Mouse (Mus musculus): ENCODE data around the gene Setd4. TPM values are rescaled to one million over a fixed set of nuclear protein-coding genes. Genes with fewer than 3 reads are reported as not detected.
"Not testable (repeated sequence)": the region's sequence is repeated elsewhere in the genome, so short reads cannot be mapped to it uniquely, and the experiment has no call there.

The Setd4 gene
- polyA plus RNA-seq (2014; fragmentation: Nextera tagmentation; extraction: Ambion mirVana) = 10.3 and 12.0 TPM in 2 replicates

DNA sequence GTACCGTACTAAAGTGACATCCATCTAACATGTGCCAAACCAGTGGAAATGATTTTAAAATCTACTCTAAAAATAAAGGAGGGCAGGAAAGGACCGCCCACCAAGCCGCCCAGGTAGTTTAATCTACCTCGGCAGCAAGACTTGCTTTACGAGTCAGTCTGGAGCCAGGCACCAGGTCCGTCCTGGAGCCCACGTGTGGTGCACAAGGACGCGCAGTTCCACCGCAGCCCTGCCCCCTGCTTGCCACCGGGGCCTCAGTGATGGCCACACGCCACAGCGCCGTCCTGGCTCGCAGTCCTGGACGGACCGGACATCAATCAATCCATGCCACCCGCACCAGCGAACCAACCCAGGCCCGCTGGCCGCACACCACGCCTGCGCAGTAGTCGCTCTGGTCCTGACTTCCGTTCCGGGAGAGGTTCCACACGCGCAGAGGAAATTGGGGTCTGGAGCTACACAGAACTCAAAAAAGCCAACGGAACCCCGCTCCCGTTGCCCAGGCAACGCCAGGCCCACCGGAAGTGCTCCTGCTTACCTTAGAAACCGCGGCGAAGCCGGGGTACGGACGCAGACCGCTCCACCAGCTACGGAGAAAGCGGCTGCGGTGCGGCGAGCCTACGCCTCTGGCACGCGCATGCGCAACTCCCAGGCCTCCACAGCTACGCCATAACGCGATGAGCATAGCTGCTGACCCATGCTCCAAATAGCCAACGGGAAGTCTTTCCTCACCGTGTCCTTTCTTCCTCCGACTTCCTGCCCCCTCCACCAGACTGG, at the start of gene Setd4:
Gene Setd4 (minus strand): TSS at position 625 of the 774 bp plus-strand sequence.
- peak within 1 kb of the TSS; percentile 79 for H3K9ac ChIP-seq
- peak; percentile 19; the same call in 1 of the 2 replicates for TF ChIP-seq CTCF (IDR thresholded peaks at IDR 0.05; ENCODE audit: low read depth)
- 1% methylated on average over 55 of the region's 55 CpGs for whole genome bisulfite sequencing
- DNase-seq (peak; percentile 97), ATAC-seq (ENCODE audit: insufficient read depth) (peak; percentile 92)
- H3K4me2 ChIP-seq = peak within 1 kb of the TSS; percentile 82
- H3K27me3 ChIP-seq (ENCODE audit: insufficient read depth, low read length) = no peaks in the 10 kb centered on the region
- peak within 1 kb of the TSS; percentile 96 for H3K27ac ChIP-seq (ENCODE audit: low read depth)
- H3K4me1 ChIP-seq (ENCODE audit: insufficient read depth) = peaks cover 4% of the 10 kb centered on the region; the same call in 1 of the 2 replicates
- H3K4me3 ChIP-seq (ENCODE audit: low read depth, low read length) = peak within 1 kb of the TSS; percentile 58
- H3K9me3 ChIP-seq (ENCODE audit: low read depth, low read length) = no peaks in the 10 kb centered on the region
- H3K36me3 ChIP-seq (ENCODE audit: insufficient read depth) = 0 out of 2 replicates have a peak, but pooled peaks cover 2% of the 10 kb centered on the region

DNA sequence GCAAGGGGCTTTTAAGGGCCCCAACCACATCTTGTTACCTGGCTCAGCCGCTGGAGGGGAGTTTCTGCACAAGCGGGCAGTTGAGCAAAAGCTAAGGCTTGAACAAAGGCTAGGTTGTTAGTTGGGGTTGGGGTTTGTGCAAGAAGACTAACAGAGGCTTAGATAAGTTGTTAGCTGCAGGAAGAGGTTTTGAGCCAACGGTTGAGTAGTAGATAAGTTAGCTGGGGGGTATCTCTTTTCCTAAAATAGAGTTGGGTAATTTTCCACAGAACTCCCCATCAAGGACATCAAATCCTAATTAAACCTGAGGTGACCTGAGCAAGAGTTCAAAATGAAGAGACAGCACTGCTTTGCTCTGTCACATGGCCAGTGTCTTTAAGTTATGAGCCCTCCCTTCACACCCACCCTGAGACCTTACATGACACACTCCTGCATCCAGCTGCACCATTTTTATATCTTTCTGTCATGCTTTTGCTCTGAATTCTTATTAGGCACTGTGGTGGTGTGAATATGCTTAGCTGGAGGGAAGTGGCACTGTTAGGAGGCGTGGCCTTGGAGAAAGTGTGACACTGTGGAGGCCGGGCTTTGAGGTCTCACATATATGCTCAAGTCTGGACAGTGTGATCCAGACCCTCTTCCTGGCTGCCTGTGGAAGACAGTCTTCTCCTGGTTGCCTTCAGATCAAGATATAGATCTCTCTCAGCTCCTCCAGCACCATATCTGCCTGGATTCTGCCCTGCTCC, 44.7 kb upstream of the Setd4 start:
- 72% methylated on average over 5 of the region's 5 CpGs for WGBS

DNA sequence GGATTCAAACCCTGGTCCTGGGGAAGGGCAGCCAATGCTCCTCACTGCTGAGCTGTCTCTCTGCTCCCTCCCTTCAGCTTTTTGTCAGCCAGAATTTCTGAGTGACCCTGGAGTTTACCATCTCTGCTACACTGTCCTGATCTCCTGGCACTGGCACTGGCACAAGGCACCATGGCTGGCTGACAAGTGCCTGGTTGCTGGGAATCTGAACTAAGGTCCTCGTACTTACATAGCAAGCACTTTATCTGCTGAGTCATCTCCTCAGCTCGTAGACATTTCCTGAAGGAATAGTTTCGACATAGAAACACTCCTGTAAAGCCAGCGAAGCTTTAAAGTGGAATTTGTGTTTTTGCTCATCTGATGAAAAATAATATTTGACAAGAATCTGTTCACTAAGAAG, 40.1 kb upstream of the Setd4 start:
- Histone ChIP-seq H3K9me3 (ENCODE audit: low read depth, low read length) (no peaks in the 10 kb centered on the region), H3K9ac (no peak overlapping the region), H3K4me1 (ENCODE audit: insufficient read depth) (no peaks in the 10 kb centered on the region), H3K27me3 (ENCODE audit: insufficient read depth, low read length) (no peaks in the 10 kb centered on the region), H3K36me3 (ENCODE audit: insufficient read depth) (no peaks in the 10 kb centered on the region), H3K4me2 (no peak overlapping the region), H3K4me3 (ENCODE audit: low read depth, low read length) (no peak overlapping the region), H3K27ac (ENCODE audit: low read depth) (no peak overlapping the region)
- ATAC-seq (ENCODE audit: insufficient read depth) (no peak), DNase-seq (no peak)
- no peak for TF ChIP-seq CTCF (IDR thresholded peaks at IDR 0.05; ENCODE audit: low read depth)
- WGBS = 37% methylated on average over 4 of the region's 4 CpGs

More for the DNA sequence above, 44.7 kb upstream of the Setd4 start:
- no peak overlapping the region for H3K4me3 ChIP-seq (ENCODE audit: low read depth, low read length)
- no peak for TF ChIP-seq CTCF (IDR thresholded peaks at IDR 0.05; ENCODE audit: low read depth)
- no peaks in the 10 kb centered on the region for H3K9me3 ChIP-seq (ENCODE audit: low read depth, low read length)
- no peak overlapping the region for H3K4me2 ChIP-seq
- ATAC-seq (ENCODE audit: insufficient read depth) (no peak), DNase-seq (no peak)
- no peaks in the 10 kb centered on the region for H3K27me3 ChIP-seq (ENCODE audit: insufficient read depth, low read length)
- H3K9ac ChIP-seq = no peak overlapping the region
- no peaks in the 10 kb centered on the region for H3K36me3 ChIP-seq (ENCODE audit: insufficient read depth)
- no peak overlapping the region for H3K27ac ChIP-seq (ENCODE audit: low read depth)
- H3K4me1 ChIP-seq (ENCODE audit: insufficient read depth) = no peaks in the 10 kb centered on the region

DNA sequence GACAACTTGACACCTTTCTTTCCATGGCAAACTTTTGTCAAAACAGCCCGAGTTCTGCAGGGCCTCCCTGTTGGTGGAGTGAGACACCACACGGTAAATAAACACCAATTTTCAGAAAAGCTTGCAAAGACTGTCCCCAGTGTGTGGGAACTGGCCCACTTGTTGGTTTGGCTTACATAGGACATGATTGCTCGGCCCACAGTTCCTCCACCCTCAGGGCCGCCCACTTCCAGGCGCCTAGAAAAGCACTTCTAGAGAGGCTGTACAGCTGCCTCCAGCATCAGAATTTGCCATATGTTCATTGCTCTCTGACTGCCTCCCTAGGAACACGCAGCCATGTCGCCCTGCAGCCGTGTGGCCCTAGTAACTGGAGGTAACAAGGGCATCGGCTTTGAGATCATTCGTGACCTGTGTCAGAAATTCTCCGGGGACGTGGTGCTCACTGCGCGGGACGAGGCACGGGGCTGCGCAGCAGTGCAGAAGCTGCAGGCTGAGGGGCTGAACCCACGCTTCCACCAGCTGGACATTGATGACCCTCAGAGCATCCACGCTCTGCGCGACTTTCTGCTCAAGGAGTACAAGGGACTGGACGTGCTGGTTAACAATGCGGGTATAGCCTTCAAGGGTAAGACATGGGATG, 24.0 kb upstream of the Setd4 start, which contains the start of gene Gm5678:
Gene Gm5678 (plus strand): TSS at position 337 of the 640 bp plus-strand sequence.
- Histone ChIP-seq H3K36me3 (ENCODE audit: insufficient read depth) (no peaks in the 10 kb centered on the region), H3K4me1 (ENCODE audit: insufficient read depth) (no peaks in the 10 kb centered on the region), H3K9me3 (ENCODE audit: low read depth, low read length) (no peaks in the 10 kb centered on the region), H3K4me2 (no peak within 1 kb of the TSS), H3K4me3 (ENCODE audit: low read depth, low read length) (no peak within 1 kb of the TSS), H3K27me3 (ENCODE audit: insufficient read depth, low read length) (no peaks in the 10 kb centered on the region), H3K9ac (no peak within 1 kb of the TSS), H3K27ac (ENCODE audit: low read depth) (no peak within 1 kb of the TSS)
- 74% methylated on average over 23 of the region's 23 CpGs for WGBS
- DNase-seq (no peak), ATAC-seq (ENCODE audit: insufficient read depth) (no peak)
- TF ChIP-seq CTCF (IDR thresholded peaks at IDR 0.05; ENCODE audit: low read depth) = no peak

DNA sequence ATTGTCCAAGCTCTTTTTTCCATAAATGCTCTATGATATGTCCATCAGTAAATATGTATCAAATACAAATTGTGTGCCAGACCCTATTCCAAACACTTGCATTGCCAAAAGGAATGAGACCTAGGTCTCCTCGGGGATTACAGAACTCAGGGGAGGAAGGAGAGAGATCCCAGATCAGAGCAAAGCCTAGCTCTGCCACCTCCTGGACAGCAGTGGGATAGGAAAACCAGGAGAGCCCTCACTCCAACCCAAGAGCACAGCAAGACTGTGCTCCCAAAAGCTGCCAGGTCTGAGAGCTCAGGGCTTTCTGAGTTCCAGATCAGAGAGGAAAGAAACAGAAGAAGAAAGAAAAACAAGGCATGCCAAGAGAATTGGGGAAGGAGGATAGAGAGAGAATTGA, 22.9 kb upstream of the Setd4 start:
- peak; percentile 60 for TF ChIP-seq CTCF (IDR thresholded peaks at IDR 0.05; ENCODE audit: low read depth)

DNA sequence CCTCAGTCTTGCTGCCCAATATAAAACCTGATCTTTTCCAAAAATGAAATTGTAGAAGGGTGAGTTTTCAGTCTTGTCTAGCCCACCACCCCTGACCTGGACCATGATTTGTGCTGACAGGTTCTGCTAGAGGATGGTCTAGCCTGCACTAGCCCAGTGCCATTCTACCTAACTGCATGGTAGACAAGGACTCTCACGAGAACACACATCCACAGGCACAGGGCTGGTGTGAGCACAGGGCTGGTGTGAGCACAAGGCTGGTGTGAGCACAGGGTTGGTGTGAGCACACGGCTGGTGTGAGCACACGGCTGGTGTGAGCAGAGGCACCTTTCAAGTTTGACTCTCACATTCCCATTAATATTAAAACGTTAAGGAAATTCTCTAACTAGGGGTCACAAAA, 20.8 kb upstream of the Setd4 start:
- 81% methylated on average over 4 of the region's 4 CpGs for WGBS
- Histone ChIP-seq H3K36me3 (ENCODE audit: insufficient read depth) (no peaks in the 10 kb centered on the region), H3K27ac (ENCODE audit: low read depth) (no peak overlapping the region), H3K4me1 (ENCODE audit: insufficient read depth) (no peaks in the 10 kb centered on the region), H3K9ac (no peak overlapping the region), H3K9me3 (ENCODE audit: low read depth, low read length) (no peaks in the 10 kb centered on the region), H3K27me3 (ENCODE audit: insufficient read depth, low read length) (no peaks in the 10 kb centered on the region), H3K4me2 (no peak overlapping the region), H3K4me3 (ENCODE audit: low read depth, low read length) (no peak overlapping the region)
- DNase-seq = no peak
- TF ChIP-seq CTCF (IDR thresholded peaks at IDR 0.05; ENCODE audit: low read depth) = no peak
- no peak for ATAC-seq (ENCODE audit: insufficient read depth)

More for the DNA sequence above, 22.9 kb upstream of the Setd4 start:
- no peak overlapping the region for H3K27ac ChIP-seq (ENCODE audit: low read depth)
- DNase-seq = peak; percentile 62
- H3K9ac ChIP-seq = no peak overlapping the region
- 4% methylated on average over 1 of the region's 1 CpGs for WGBS
- H3K4me1 ChIP-seq (ENCODE audit: insufficient read depth) = no peaks in the 10 kb centered on the region
- H3K9me3 ChIP-seq (ENCODE audit: low read depth, low read length) = no peaks in the 10 kb centered on the region
- H3K4me2 ChIP-seq = no peak overlapping the region
- no peaks in the 10 kb centered on the region for H3K27me3 ChIP-seq (ENCODE audit: insufficient read depth, low read length)
- no peaks in the 10 kb centered on the region for H3K36me3 ChIP-seq (ENCODE audit: insufficient read depth)
- no peak; the same call in 1 of the 2 replicates for ATAC-seq (ENCODE audit: insufficient read depth)
- no peak overlapping the region for H3K4me3 ChIP-seq (ENCODE audit: low read depth, low read length)

DNA sequence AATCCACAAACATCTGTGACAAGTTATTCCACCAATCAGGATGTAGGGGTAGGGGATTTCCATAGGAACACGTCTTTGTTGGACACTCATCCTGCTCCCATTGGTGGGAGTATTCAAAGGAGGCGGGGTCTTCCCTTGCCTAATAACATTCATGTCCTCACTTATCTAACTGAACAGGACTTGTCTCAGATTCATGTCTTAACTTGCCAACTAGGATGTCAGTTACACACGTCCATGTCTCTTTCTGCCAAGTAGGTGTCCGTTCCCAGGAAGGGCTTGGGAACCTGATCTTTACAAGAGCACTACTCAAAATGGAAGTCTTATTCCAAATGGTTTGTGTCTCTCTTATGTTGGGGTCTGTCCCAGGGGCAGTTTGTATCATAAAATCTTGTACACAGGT, 19.9 kb upstream of the Setd4 start:
- not testable (repeated sequence) for H3K9ac ChIP-seq; H3K27me3 ChIP-seq (ENCODE audit: insufficient read depth, low read length); H3K4me3 ChIP-seq (ENCODE audit: low read depth, low read length); ATAC-seq (ENCODE audit: insufficient read depth); DNase-seq; H3K27ac ChIP-seq (ENCODE audit: low read depth); H3K4me1 ChIP-seq (ENCODE audit: insufficient read depth); H3K9me3 ChIP-seq (ENCODE audit: low read depth, low read length); H3K4me2 ChIP-seq; H3K36me3 ChIP-seq (ENCODE audit: insufficient read depth)
- 86% methylated on average over 4 of the region's 4 CpGs for WGBS

All from lung, embryonic 14.5 days (tissue).